Mouse (Mus musculus): ENCODE measurements at regions not wholly inside any gene's neighbourhood (a gene's known extent, or its start where the extent isn't known, plus 50 kb on each side); places are given as distances from the start of the nearest gene placed in this dataset.
A peak's percentile ranks its signal among the peaks of the same experiment; 100 is the strongest.

- H3K4me2 ChIP-seq (replicated peaks) = no peak overlapping the region
- no peak for DNase-seq (ENCODE audit: low spot score)
- whole genome bisulfite sequencing = 96% methylated on average over 2 of the region's 2 CpGs
Measured at GRCm38 (mm10) chr3:35392657-35393056, 361.2 kb upstream of the Atp11b start.

GRCm38 (mm10) chr3:35400213-35400612 is 353.7 kb upstream of the Atp11b start:
- no peak overlapping the region for H3K27ac ChIP-seq
- H3K4me2 ChIP-seq (replicated peaks) = no peak overlapping the region
- ATAC-seq (ENCODE audit: low FRiP score) (no peak), DNase-seq (ENCODE audit: low spot score) (no peak)
- no peak overlapping the region for H3K9ac ChIP-seq
- H3K9me3 ChIP-seq (ENCODE audit: control insufficient read depth, low read length) = no peaks in the 10 kb centered on the region
- WGBS = 37% methylated on average over 6 of the region's 6 CpGs
- no peaks in the 10 kb centered on the region for H3K36me3 ChIP-seq (replicated peaks; ENCODE audit: control insufficient read depth, insufficient read depth)
- no peaks in the 10 kb centered on the region for H3K27me3 ChIP-seq (ENCODE audit: control insufficient read depth, insufficient read depth, low read length)
- H3K4me1 ChIP-seq (replicated peaks; ENCODE audit: control insufficient read depth, insufficient read depth, low read length) = no peaks in the 10 kb centered on the region; the same call in 1 of the 2 replicates
- no peak overlapping the region for H3K4me3 ChIP-seq (replicated peaks; ENCODE audit: low read length)

More at GRCm38 (mm10) chr3:35392657-35393056, 361.2 kb upstream of the Atp11b start:
- no peak overlapping the region for H3K9ac ChIP-seq
- no peaks in the 10 kb centered on the region for H3K27me3 ChIP-seq (ENCODE audit: control insufficient read depth, insufficient read depth, low read length)
- no peak overlapping the region for H3K27ac ChIP-seq
- no peaks in the 10 kb centered on the region for H3K9me3 ChIP-seq (ENCODE audit: control insufficient read depth, low read length)
- no peaks in the 10 kb centered on the region for H3K36me3 ChIP-seq (replicated peaks; ENCODE audit: control insufficient read depth, insufficient read depth)
- no peak for ATAC-seq (ENCODE audit: low FRiP score)
- no peak overlapping the region for H3K4me3 ChIP-seq (replicated peaks; ENCODE audit: low read length)
- no peaks in the 10 kb centered on the region for H3K4me1 ChIP-seq (replicated peaks; ENCODE audit: control insufficient read depth, insufficient read depth, low read length)

- 77% methylated on average over 10 of the region's 10 CpGs for WGBS
- H3K27ac ChIP-seq = no peak overlapping the region; the same call in 1 of the 2 replicates
Measured at GRCm38 (mm10) chr3:35402666-35403065, 351.2 kb upstream of the Atp11b start.

GRCm38 (mm10) chr3:35403952-35404351 is 350.0 kb upstream of the Atp11b start:
- ATAC-seq (ENCODE audit: low FRiP score) (no peak), DNase-seq (ENCODE audit: low spot score) (no peak)
- no peaks in the 10 kb centered on the region for H3K9me3 ChIP-seq (ENCODE audit: control insufficient read depth, low read length)
- 32% methylated on average over 5 of the region's 5 CpGs for WGBS
- H3K36me3 ChIP-seq (replicated peaks; ENCODE audit: control insufficient read depth, insufficient read depth) = no peaks in the 10 kb centered on the region
- H3K9ac ChIP-seq = no peak overlapping the region
- no peak overlapping the region for H3K4me3 ChIP-seq (replicated peaks; ENCODE audit: low read length)
- H3K4me2 ChIP-seq (replicated peaks) = no peak overlapping the region
- no peaks in the 10 kb centered on the region; the same call in 1 of the 2 replicates for H3K4me1 ChIP-seq (replicated peaks; ENCODE audit: control insufficient read depth, insufficient read depth, low read length)
- H3K27ac ChIP-seq = peak overlapping the region; percentile 60
- H3K27me3 ChIP-seq (ENCODE audit: control insufficient read depth, insufficient read depth, low read length) = no peaks in the 10 kb centered on the region

More at GRCm38 (mm10) chr3:35402666-35403065, 351.2 kb upstream of the Atp11b start:
- Histone ChIP-seq H3K9me3 (ENCODE audit: control insufficient read depth, low read length) (no peaks in the 10 kb centered on the region), H3K27me3 (ENCODE audit: control insufficient read depth, insufficient read depth, low read length) (no peaks in the 10 kb centered on the region), H3K4me3 (replicated peaks; ENCODE audit: low read length) (no peak overlapping the region), H3K4me2 (replicated peaks) (no peak overlapping the region), H3K9ac (no peak overlapping the region), H3K36me3 (replicated peaks; ENCODE audit: control insufficient read depth, insufficient read depth) (no peaks in the 10 kb centered on the region), H3K4me1 (replicated peaks; ENCODE audit: control insufficient read depth, insufficient read depth, low read length) (no peaks in the 10 kb centered on the region; the same call in 1 of the 2 replicates)
- DNase-seq (ENCODE audit: low spot score) (no peak), ATAC-seq (ENCODE audit: low FRiP score) (no peak)

GRCm38 (mm10) chr3:35404492-35405390 is 349.2 kb upstream of the Atp11b start:
- Histone ChIP-seq H3K9ac (no peak overlapping the region), H3K9me3 (ENCODE audit: control insufficient read depth, low read length) (no peaks in the 10 kb centered on the region), H3K36me3 (replicated peaks; ENCODE audit: control insufficient read depth, insufficient read depth) (no peaks in the 10 kb centered on the region), H3K4me1 (replicated peaks; ENCODE audit: control insufficient read depth, insufficient read depth, low read length) (no peaks in the 10 kb centered on the region; the same call in 1 of the 2 replicates), H3K27ac (peak overlapping the region; percentile 72), H3K4me3 (replicated peaks; ENCODE audit: low read length) (no peak overlapping the region), H3K27me3 (ENCODE audit: control insufficient read depth, insufficient read depth, low read length) (no peaks in the 10 kb centered on the region), H3K4me2 (replicated peaks) (peak overlapping the region; percentile 15)
- ATAC-seq (ENCODE audit: low FRiP score) (peak; percentile 77), DNase-seq (ENCODE audit: low spot score) (peak; percentile 54)
- WGBS = 1% methylated on average over 10 of the region's 10 CpGs

GRCm38 (mm10) chr3:35405621-35406079 is 348.3 kb upstream of the Atp11b start:
- Histone ChIP-seq H3K27ac (peak overlapping the region; percentile 72), H3K27me3 (ENCODE audit: control insufficient read depth, insufficient read depth, low read length) (no peaks in the 10 kb centered on the region), H3K9me3 (ENCODE audit: control insufficient read depth, low read length) (no peaks in the 10 kb centered on the region), H3K4me1 (replicated peaks; ENCODE audit: control insufficient read depth, insufficient read depth, low read length) (no peaks in the 10 kb centered on the region; the same call in 1 of the 2 replicates), H3K4me3 (replicated peaks; ENCODE audit: low read length) (no peak overlapping the region), H3K36me3 (replicated peaks; ENCODE audit: control insufficient read depth, insufficient read depth) (no peaks in the 10 kb centered on the region), H3K9ac (0 out of 2 replicates have a peak overlapping the region, but pooled peaks have one; percentile 20), H3K4me2 (replicated peaks) (peak overlapping the region; percentile 15)
- peak; percentile 81 for ATAC-seq (ENCODE audit: low FRiP score)
- peak; percentile 69 for DNase-seq (ENCODE audit: low spot score)
- WGBS = 16% methylated on average over 14 of the region's 14 CpGs

- Histone ChIP-seq H3K27me3 (ENCODE audit: control insufficient read depth, insufficient read depth, low read length) (no peaks in the 10 kb centered on the region), H3K27ac (no peak overlapping the region), H3K4me1 (replicated peaks; ENCODE audit: control insufficient read depth, insufficient read depth, low read length) (no peaks in the 10 kb centered on the region), H3K4me3 (replicated peaks; ENCODE audit: low read length) (no peak overlapping the region), H3K9ac (no peak overlapping the region), H3K9me3 (ENCODE audit: control insufficient read depth, low read length) (no peaks in the 10 kb centered on the region), H3K4me2 (replicated peaks) (no peak overlapping the region), H3K36me3 (replicated peaks; ENCODE audit: control insufficient read depth, insufficient read depth) (no peaks in the 10 kb centered on the region)
- 93% methylated on average over 1 of the region's 1 CpGs for WGBS
- DNase-seq (ENCODE audit: low spot score) (no peak), ATAC-seq (ENCODE audit: low FRiP score) (no peak)
Measured at GRCm38 (mm10) chr3:35437687-35438086, 316.2 kb upstream of the Atp11b start.

- Histone ChIP-seq H3K27me3 (ENCODE audit: control insufficient read depth, insufficient read depth, low read length) (no peaks in the 10 kb centered on the region), H3K9me3 (ENCODE audit: control insufficient read depth, low read length) (no peaks in the 10 kb centered on the region), H3K4me3 (replicated peaks; ENCODE audit: low read length) (no peak overlapping the region), H3K9ac (no peak overlapping the region), H3K36me3 (replicated peaks; ENCODE audit: control insufficient read depth, insufficient read depth) (no peaks in the 10 kb centered on the region), H3K4me2 (replicated peaks) (no peak overlapping the region), H3K4me1 (replicated peaks; ENCODE audit: control insufficient read depth, insufficient read depth, low read length) (no peaks in the 10 kb centered on the region), H3K27ac (no peak overlapping the region)
- WGBS = 52% methylated on average over 4 of the region's 4 CpGs
- DNase-seq (ENCODE audit: low spot score) (no peak), ATAC-seq (ENCODE audit: low FRiP score) (no peak)
Measured at GRCm38 (mm10) chr3:35462858-35463257, 291.0 kb upstream of the Atp11b start.

- Histone ChIP-seq H3K9me3 (ENCODE audit: control insufficient read depth, low read length) (no peaks in the 10 kb centered on the region), H3K4me3 (replicated peaks; ENCODE audit: low read length) (no peak overlapping the region), H3K4me2 (replicated peaks) (no peak overlapping the region), H3K27ac (no peak overlapping the region), H3K9ac (no peak overlapping the region), H3K4me1 (replicated peaks; ENCODE audit: control insufficient read depth, insufficient read depth, low read length) (no peaks in the 10 kb centered on the region), H3K27me3 (ENCODE audit: control insufficient read depth, insufficient read depth, low read length) (no peaks in the 10 kb centered on the region), H3K36me3 (replicated peaks; ENCODE audit: control insufficient read depth, insufficient read depth) (no peaks in the 10 kb centered on the region)
- peak; percentile 40 for DNase-seq (ENCODE audit: low spot score)
- ATAC-seq (ENCODE audit: low FRiP score) = peak; percentile 79; the same call in 1 of the 2 replicates
- 62% methylated on average over 11 of the region's 11 CpGs for WGBS
Measured at GRCm38 (mm10) chr3:35464212-35464911, 289.5 kb upstream of the Atp11b start.
